Mouse (Mus musculus) gastrocnemius, postnatal 4 days (tissue): Measurements from ENCODE around the gene Olfr267. TPM values are rescaled to one million over a fixed set of nuclear protein-coding genes. Genes with fewer than 3 reads are reported as not detected.

Source experiments
- DNase-seq, 2 experiments: peaks; one replicate each; pipeline ENCODE4 v3.0.0; 2021 to 2022; ENCODE audit warnings: low spot score in 2 of 2, mixed read lengths in 2 of 2
- long read RNA-seq, 2 experiments: library from polyadenylated mRNA; stranded (forward); transcript quantifications; one replicate each; pipeline ENCODE4 v2.0.0; 2021
- total RNA-seq, 2 experiments: library from RNA; stranded (reverse); gene quantifications; 2 replicates each; pipeline ENCODE4 v1.2.3; 2021

Olfr267 gene
- total RNA-seq = under 1 TPM; 0.08 to 0.25 TPM
- long read RNA-seq, experiment 1 = 0 reads
- long read RNA-seq, experiment 2 = 0 reads

- DNase-seq = no peak
Observed at GRCm38 (mm10) chr4:58787616-58788015, at the start of gene Olfr267. Gene Olfr267, minus strand, starts transcription at chr4:58787716.

- no peak for DNase-seq
Observed at GRCm38 (mm10) chr4:58832908-58833307, 45.4 kb upstream of the Olfr267 start.

GRCm38 (mm10) chr4:58825921-58826320, 38.4 kb upstream of the Olfr267 start:
- DNase-seq = peak in 1 of 2 experiments; percentile 11

GRCm38 (mm10) chr4:58786659-58787058, 857 bp downstream of the Olfr267 start:
- no peak for DNase-seq

- peak in 1 of 2 experiments; percentile 18 for DNase-seq
Observed at GRCm38 (mm10) chr4:58763417-58763816, 24.1 kb downstream of the Olfr267 start.

GRCm38 (mm10) chr4:58749510-58749909, 38.0 kb downstream of the Olfr267 start:
- DNase-seq = no peak

GRCm38 (mm10) chr4:58749101-58749500, 38.4 kb downstream of the Olfr267 start:
- peak in 1 of 2 experiments; percentile 31 for DNase-seq

- no peak for DNase-seq
Observed at GRCm38 (mm10) chr4:58745583-58746222, 41.8 kb downstream of the Olfr267 start.

GRCm38 (mm10) chr4:58736867-58737633, 50.5 kb downstream of the Olfr267 start:
- DNase-seq = no peak

Other genes with a start within 250 kb of the Olfr267 start
- 10 to 100 TPM; 71.7 to 74.5 TPM for gene Lpar1, start 233.8 kb downstream of the Olfr267 start, total RNA-seq
- 100 to 1,000 TPM; 172 to 190 TPM for gene Ecpas, start 125.0 kb upstream of the Olfr267 start, total RNA-seq
- under 1 TPM; 0.54 to 0.69 TPM for gene Zkscan16, start 155.9 kb upstream of the Olfr267 start, total RNA-seq
- gene Ptgr1, start 199.4 kb upstream of the Olfr267 start, total RNA-seq = 10 to 100 TPM in 1 of 2 experiments, 1 to 10 TPM in 1; 8.4 to 10.3 TPM
- gene Dnajc25, start 207.3 kb upstream of the Olfr267 start, total RNA-seq = 10 to 100 TPM; 15.8 to 17.4 TPM
- gene Gm20503, start 215.5 kb upstream of the Olfr267 start, total RNA-seq = 1 to 10 TPM in 1 of 2 experiments, not detected in 1; 5.3 TPM
- gene Gng10, start 247.4 kb upstream of the Olfr267 start, total RNA-seq = 10 to 100 TPM; 46.1 to 50.7 TPM